Mouse (Mus musculus) adrenal gland, postnatal 14 days (tissue): ENCODE results near the gene Syngap1. TPM values are rescaled to one million over a fixed set of nuclear protein-coding genes. Genes with fewer than 3 reads are reported as not detected.

ENCODE experiments used
- DNase-seq: peaks from one replicate; pipeline ENCODE4 v3.0.0; 2021; ENCODE audit warnings: mixed read lengths
- total RNA-seq: library from RNA; stranded (reverse); gene quantifications from 2 replicates; pipeline ENCODE4 v1.2.3, GENCODE M21; 2021

Gene Syngap1
- total RNA-seq, 1 experiment from 2014 or later = 16.0 TPM

DNA sequence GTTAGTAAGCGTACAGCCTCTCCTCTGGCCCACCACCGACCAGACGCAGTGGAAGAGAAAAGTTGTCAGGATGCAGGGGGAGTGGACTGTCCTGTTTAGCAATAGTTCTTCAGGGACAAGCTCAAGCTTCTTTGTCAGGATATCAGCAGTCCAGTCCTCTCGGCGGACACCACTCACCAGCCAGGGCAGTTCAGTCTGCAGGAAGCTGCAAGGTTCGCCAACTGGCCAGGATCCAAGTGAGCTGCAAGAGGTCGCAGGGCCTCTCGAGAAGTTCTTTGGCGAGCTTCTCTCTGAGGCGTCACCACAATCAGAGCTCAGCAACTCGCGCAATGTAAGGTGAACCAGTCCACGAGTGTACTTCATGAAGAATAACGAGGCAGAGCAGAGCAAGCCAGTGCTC lies 53.4 kb downstream of the Syngap1 start:
- peak; percentile 90 for DNase-seq

DNA sequence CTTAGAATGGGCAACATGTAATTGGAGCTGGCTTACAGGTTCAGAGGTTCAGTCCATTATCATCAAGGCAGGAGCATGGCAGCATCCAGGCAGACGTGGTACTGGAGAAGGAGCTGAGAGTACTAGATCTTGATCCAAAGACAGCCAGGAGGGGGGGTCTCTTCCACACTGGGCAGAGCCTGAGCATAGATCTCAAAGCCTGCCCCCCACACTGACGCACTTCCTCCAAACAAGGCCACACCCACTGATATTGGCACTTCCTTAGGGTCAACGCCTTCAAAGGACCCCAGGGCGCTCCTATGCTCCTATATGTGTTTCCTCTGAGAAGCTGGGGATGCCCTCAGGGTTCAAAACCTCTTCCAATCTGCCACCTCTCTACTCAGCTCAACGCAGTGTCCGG lies 54.0 kb downstream of the Syngap1 start:
- no peak for DNase-seq

DNA sequence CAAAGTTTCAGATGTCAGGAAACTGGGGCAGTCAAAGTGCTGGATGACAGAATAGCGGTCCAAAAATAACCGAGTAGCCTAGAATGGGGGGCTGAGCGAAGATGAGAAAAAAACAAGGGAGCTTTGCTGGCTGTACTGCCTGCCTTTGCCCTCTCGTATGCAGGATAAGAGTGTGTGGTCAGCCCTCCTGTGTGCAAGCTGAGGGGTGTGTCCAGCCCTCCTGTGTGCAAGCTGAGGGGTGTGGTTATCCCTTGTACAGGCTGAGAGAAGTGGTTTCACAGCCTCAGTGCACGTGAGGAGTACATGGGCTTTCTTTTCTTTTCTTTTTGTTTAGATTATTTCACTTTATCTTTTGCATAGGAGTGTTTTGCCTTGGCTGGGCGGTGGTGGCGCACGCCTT lies 54.5 kb downstream of the Syngap1 start:
- no peak for DNase-seq

DNA sequence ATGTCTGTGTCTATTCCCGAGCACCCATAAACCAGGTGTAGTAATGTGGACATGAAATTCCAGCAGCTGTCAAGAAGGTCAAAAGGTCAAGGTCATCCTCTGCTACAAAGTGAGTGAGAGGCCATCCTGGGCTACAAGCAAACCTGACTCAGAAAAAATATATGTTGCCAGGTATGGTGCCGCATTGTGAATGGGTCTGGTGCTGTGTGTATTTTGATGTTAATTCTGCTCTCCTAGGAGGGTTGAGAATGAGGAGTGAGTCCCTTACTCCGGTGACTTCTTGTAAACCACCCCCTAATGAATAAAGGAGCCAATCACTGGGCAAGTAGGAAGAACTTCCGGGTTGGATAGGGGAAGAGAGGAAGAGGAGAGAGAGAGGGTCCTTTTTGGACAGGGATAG lies 56.6 kb downstream of the Syngap1 start:
- DNase-seq = no peak

DNA sequence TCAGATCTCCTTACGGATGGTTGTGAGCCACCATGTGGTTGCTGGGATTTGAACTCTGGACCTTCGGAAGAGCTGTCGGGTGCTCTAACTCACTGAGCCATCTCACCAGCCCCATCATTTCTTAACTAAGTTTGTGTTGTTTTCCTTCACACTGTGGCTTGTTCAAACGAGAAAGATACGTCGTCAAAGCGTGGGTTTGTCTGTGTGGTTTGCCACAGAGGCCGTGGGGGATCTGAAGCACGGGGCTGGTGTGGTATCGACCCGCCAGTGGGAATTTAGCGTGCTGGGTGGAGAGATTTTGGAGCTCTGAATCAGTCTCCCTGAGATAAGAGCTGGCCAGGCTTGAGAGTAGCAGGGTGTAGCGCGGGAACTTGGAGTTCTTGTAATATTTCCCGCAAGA lies 57.2 kb downstream of the Syngap1 start:
- DNase-seq = no peak

DNA sequence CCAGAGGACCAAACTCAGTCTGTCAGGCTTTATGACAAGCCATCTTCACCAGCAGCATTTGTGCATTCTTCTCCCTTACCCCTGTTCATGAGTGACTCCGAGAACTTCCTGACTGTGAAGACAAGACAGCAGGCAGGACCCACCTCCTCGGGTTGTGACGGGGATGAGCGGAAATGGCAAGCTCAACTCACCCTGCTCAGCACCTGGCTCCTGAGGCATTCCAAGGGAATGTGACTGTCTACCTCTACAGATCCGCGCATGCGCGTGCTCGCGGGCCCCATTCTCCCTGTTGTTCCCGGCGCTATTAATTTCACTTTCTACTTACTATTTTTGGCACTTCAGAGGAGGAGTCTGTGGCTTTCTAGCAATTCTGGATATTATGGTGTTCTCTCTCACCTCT lies 58.9 kb downstream of the Syngap1 start:
- no peak for DNase-seq

DNA sequence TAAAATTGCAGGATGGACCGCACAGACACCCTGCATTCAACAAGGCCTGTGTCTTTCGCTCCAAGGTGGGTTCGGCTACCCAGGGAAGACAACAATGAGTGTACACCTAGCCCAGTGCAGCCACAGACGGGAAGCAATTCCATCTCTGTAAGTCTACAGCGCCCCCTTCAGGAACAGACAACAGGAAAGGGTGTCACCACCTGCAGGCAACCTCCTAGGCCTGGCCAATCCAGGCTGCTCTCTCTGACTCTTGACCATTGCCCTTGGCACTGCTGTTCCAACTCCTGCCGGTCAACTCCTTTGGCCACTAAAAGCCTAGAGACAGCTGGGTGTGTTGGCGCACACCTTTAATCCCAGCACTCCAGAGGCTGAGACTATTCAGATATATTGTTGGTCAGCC lies 60.1 kb downstream of the Syngap1 start:
- DNase-seq = peak; percentile 73

DNA sequence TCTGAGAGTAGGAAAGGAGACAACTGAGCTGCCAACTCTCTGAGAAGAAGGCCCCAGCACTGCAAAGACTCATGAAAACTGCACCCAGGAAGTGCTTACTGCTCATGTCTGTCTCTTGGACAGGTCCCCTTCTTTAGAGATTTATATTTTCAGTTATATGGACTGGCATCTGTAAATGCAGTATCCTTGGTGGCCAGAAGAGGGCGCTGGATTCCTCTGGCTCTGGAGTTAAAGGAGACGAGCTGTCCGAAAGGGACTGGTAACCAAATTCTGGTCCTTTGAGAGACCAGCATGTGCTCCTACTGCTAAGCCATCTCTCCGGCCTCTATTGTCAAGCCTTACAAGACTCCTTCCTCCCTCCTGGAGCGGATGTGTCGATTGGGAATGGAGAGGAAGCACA lies 60.8 kb downstream of the Syngap1 start:
- peak; percentile 52 for DNase-seq

DNA sequence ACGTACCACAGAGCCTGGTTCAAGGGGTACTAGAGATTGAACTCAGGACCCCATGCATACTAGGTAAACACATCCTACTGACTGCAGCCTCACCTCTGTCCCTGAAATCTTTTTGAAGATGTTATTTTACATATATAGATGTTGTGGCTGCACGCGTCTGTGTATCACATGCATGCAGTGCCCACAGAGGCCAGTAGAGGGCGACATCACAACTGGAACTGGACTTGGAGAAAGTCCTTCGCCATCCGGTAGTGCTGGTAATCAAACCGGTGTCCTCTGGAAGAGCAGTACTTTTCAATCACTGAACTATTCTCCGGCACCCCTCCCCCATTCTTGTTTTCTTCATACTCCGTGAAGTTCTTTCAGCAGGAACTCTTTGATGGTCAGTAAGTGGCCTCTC lies 63.4 kb downstream of the Syngap1 start:
- peak; percentile 85 for DNase-seq

DNA sequence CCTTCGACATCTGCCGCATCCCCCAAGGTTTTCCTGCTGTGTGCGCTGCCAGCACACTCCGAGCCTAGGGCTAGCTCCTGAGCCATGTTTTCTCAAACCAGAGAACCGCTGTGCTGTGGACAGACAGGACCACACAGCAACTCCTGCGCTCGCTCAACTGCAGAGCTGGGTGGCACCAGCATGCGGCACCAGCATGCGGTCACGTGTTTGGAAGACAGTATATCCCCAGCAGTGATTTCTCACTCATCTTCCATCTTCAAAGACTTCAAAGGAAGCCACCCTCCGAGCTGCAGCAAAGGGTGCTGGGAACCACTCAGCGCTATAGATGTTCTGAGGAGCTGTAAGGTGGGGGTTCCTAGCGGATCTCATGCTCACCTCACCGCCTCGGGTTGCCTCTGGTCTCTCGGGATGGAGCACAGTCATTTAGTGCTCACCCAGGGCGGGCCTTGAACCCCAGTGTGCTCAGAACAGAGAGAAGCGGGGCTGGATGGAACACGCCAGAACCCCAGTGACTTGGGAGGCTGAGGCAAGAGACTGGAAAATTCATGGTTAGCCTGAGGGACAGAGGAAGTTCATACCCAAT lies 63.9 kb downstream of the Syngap1 start:
- no peak for DNase-seq

DNA sequence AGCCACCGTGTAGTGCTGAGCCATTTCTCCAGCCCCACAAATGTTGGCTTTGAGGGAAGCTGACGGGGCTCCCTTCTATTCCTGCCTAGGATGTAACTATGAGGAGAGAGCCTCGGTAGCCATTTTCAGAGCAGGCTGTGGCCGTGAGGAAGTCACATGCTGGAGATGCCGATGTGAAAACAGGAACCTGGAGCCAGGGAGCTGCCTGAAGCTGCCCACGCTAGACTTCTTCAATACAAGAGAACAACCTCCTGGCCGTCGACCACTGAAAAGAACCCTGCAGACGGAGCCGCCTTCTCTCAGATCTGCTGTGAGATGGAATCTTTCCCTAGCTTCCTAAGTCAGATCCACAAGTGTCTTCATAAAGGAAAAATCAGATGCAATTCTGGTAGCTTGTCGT lies 64.6 kb downstream of the Syngap1 start:
- no peak for DNase-seq

DNA sequence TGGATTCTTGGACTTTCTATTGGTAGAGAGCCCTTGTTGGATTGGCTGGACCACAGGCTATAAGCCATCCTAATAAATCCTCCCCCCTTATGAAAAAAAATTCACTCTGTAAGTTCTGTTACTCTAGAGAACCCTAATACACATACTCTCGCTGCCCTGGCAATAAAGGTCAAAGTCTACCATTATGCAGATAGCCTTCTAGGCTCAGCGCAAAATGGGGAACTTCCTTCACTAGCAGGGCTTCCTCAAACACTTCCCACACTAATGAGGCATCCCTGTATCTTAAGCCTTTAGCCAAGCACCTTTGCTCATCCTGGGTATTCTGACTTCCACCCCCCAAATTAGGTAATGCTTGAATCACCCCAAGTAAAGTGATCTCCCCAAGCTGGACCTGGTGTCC lies 67.2 kb downstream of the Syngap1 start:
- no peak for DNase-seq

DNA sequence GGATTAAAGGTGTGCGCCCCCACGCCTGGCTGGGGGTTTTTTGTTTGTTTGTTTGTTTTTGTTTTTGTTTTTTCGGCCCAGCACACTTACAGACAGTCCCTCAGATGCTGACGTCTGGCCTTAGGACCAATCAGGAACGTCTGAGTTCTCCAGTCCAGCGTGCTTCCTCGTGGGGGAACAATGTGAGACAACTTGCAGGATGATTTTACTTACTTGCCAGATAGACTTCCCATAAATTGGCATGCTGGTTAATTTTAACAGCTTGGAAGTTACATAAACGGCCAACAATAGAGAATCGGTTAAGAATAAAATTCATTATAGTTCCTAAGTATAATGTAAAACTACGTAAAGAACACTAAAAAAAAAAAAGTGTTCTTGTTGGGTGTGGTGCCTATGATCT lies 70.1 kb downstream of the Syngap1 start:
- no peak for DNase-seq

DNA sequence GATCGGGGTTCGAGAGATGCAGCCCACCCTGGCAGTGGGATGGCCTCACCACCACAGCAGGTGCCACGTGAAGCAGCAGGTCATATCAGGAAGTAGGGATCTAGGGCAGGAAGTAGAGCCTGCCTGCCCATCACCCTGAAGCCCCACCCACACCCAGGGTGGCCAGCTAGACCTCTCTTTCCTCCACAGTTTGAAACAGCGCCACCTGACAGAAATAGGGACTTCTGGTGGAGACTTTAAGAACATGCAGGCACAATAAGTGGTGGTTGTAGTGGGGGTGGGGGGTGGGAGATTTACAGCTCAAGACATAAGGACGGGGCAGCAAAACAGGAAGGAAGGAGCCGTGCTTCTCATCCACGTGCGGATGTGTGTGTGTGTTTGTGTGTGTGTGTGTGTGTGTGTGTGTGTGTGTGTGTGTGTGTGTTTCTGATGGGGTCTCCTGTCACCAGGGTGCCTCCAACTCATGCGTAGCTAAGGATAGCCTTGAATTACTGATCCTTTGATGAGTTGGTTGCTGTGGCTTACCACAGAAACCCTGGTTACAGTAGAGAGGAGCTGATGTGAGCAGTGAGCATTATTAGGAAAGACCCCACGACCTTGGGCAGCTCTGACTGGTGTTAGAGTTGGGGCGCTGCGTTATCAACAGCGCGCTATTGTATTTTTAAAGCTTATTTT lies 71.1 kb downstream of the Syngap1 start:
- DNase-seq = peak; percentile 61

DNA sequence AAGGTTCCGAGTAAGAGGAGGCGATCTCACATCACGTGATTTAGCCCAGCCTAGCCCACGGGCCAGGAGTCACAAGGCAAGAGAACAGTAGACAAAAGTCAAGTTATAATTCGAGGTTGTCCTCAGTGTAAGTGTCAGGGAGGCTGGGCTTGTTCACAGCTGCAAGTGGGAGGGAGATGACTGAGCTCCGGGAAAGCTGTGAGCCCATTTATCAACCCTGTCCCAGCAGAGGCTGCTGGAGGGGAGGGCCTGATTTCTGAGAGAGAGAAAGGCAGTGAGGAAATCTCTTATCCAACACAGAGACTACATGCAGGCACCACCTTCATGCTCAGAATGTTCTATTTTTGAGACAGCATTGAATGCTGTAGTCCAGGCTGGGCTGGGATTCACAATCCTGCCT lies 71.9 kb downstream of the Syngap1 start:
- DNase-seq = peak; percentile 36

DNA sequence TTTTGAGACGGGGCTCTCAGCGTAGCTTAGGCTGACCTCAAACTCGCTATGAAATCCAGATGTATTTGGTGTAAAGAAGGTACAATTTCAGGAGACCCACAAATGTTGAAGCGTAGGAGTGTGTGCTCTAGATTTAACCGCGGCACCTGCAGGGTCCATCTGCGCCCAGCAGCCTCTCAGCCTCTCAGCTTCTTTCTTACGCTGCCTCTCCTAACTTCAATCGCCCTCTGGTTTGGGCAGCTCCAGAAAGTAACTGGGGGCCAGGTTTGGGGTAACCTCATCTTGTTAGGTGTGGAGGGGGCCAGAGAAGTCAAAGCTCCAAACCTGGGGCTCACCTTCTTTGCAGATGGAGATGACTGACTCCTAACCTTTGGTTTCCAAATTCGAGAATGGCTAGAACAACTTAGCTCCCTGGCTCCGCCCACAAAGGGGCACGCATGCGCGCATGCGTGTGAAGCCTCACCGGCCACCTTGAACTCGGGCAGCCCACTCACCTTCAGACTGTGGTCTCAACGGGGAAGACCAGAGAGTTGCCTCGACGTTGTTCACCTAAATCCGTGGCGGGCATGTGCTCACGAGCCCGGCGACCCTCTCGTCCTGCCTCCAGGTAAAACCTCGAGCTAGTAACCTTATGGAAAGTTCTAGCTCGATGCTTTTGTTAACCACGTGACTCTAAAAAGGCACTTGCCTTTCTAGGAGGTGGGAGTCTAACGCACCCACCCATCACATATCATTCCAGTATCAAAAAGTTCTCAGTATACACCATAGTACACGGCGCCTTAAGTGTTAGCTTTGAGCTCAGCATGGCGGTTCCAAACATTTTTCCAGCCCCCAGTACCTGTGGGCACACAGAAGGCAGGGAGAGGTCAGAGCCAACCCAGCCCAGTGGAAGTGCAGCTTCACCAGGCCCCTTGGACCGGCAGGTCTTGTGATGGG lies 76.8 kb downstream of the Syngap1 start:
- peak; percentile 93 for DNase-seq

DNA sequence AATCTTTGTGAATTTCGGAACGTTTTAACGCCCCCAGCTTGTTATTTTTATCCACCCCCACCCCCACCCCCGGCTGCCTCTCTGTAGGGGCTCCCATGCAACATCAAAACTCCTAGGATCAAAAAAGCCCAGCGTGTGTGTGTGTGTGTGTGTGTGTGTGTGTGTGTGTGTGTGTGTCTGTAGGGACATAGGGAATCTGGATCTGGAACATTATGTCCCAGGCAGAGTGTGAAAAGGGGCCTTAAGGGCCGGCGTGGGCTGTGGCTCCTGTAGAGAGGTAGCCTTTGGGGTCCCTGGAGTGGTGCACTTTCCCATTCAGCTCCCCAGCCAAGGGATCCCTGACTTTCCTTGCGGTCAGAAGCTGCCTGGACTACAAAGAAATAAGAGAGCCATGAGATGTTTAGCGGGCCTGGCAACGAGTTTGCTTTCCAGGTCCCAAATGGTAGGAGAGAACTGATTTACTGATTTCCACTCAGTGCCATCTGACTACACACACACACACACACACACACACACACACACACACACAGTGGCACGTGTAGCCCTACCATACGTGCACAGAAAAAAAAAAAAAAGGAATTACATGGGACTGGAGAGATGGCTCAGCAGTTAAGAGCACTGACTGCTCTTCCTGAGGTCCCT lies 77.6 kb downstream of the Syngap1 start:
- peak; percentile 50 for DNase-seq

DNA sequence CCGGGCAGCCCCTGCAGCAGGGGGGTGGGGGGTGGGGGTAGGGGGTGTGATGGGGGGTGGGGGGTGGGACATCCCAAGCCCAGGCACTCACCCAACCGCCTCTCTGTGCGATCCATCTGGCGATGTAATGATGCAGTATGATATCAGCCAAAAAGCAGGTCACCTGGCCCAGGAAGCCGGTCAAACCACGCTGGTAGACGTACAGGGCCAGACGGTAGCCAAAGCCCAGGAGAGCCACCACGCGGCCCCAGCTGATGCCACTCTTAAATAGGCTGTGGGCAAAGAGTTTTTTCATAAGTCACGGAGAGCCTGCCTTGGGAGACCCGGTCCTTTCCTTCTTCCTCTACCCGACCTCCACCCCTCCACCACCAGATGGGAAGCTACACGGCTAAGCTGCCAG lies 80.0 kb downstream of the Syngap1 start:
- DNase-seq = no peak

DNA sequence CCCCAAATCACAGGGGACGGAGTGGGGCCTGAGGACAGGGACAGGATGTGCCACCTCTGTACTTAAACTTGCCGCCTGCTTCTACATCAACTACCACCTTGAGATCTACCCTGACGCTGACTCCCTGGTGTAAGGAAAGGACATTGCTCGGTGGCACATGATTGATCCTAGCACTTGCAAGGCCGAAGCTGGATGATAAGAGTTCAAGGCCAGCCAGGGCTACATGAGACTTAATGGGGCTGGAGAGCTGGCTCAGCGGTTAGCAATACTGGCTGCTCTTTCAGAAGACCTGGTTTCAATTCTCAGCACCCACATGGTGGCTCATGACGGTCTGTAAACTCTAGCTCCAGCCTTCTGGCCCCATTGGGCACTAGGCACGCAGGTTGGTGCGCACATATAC lies 80.7 kb downstream of the Syngap1 start:
- DNase-seq = peak; percentile 60
